20 mouse cellular contexts compared by ENCODE assay signal in the genomic region with DNA sequence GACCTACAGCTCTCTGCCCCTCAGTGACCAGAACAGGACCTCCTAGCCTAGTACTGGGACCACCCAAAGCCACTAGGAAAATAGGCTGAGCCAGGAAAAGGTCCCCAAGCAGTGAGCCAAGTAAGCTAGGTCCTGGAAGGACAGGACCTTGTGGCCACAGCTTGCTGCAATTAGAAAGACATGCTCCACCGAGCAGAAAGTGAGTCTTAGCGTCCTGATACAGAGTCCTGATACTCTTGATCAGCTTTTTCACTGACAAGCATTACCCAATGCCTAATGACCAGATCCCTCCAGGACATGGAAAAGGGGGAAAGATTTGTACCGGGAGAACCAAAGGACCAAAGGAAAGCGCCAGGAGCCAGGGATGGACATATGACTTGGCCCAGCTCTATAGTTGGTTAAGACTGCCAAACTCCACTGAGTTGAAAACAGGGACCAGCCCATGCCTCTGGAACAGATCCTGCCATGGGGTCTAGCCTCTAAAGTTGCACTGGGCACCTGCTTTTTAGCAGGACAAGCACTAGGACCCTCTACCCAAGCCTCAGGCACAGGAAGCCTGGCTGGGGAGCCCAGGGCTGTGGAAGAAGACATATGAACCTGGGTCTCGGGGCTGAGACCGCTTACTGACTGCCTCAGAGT. TPM values are rescaled to one million over a fixed set of nuclear protein-coding genes. Genes with fewer than 3 reads are reported as not detected.
DNase-seq lines count a peak whose midpoint lies in the region; TF ChIP-seq lines count a peak whose summit lies in the region.
"Had no signal": no experiment of that assay in that cellular context is flagged by ENCODE, and none has a peak within 500 bp of the region (broad histone marks: within the 10 kb centered on the region; RNA-seq: fewer than 3 reads in every experiment).

No protein-coding gene starts in this region.

- no peak for TF ChIP-seq CTCF in left cerebral cortex, adult 2 months (IDR thresholded peaks at IDR 0.05)

- H3K4me1 ChIP-seq in heart, embryonic 10.5 days = peaks cover 19% of the 10 kb centered on the region
- H3K4me1 ChIP-seq: hindbrain, embryonic 15.5 days; limb, embryonic 12.5 days had no signal

- intact Hi-C loops in left cerebral cortex, adult 2 months (cut with DNase I) = no loop called here
- intact Hi-C loops in left cerebral cortex, postnatal 10 days (cut with DNase I) = no loop called here

- no peak overlapping the region for H3K4me3 ChIP-seq in heart, embryonic 10.5 days
- H3K4me3 ChIP-seq in left cerebral cortex, adult 2 months = no peak overlapping the region
- H3K4me3 ChIP-seq: hindbrain, embryonic 15.5 days; limb, embryonic 12.5 days; midbrain, embryonic 13.5 days; myocyte; neural tube, embryonic 15.5 days had no signal

- H3K27ac ChIP-seq in heart, embryonic 10.5 days = no peak overlapping the region
- peak overlapping the region; percentile 48 for H3K27ac ChIP-seq in left cerebral cortex, adult 2 months
- H3K27ac ChIP-seq: hindbrain, embryonic 15.5 days; limb, embryonic 12.5 days; liver, embryonic 14.5 days; midbrain, embryonic 13.5 days; neural tube, embryonic 15.5 days had no signal

- H3K36me3 ChIP-seq in heart, embryonic 10.5 days = 0 out of 2 replicates have a peak, but pooled peaks cover 2% of the 10 kb centered on the region
- H3K36me3 ChIP-seq: hindbrain, embryonic 15.5 days had no signal

- 81% methylated on average over 6 of the region's 6 CpGs for WGBS in heart, embryonic 10.5 days

- H3K27me3 ChIP-seq in heart, embryonic 10.5 days (ENCODE audit: insufficient read depth, poor library complexity, severe bottlenecking) = no peaks in the 10 kb centered on the region
- H3K27me3 ChIP-seq: hindbrain, embryonic 15.5 days; limb, embryonic 12.5 days; midbrain, embryonic 13.5 days; neural tube, embryonic 15.5 days had no signal

- no peaks in the 10 kb centered on the region for H3K9me3 ChIP-seq in heart, embryonic 10.5 days
- H3K9me3 ChIP-seq: hindbrain, embryonic 15.5 days; limb, embryonic 12.5 days; midbrain, embryonic 13.5 days; neural tube, embryonic 15.5 days had no signal

- peak; percentile 52 for DNase-seq in adrenal gland, adult 2 months
- DNase-seq in adrenal gland, postnatal 36 days = no peak
- DNase-seq in heart, adult 18-20 months = peak; percentile 37 to 44
- no peak for DNase-seq in heart, embryonic 10.5 days (ENCODE audit: low spot score)
- DNase-seq in left cerebral cortex, adult 2 months (ENCODE audit: extremely low spot score in 1 of 2, low spot score in 2 of 2) = no peak
- no peak for DNase-seq in left cerebral cortex, adult 8-10 months (ENCODE audit: low spot score in 2 of 2)
- peak; percentile 42 to 63 for DNase-seq in kidney, postnatal 36 days
- DNase-seq in left cerebral cortex, postnatal 10 days (ENCODE audit: extremely low spot score in 1 of 2, low spot score in 2 of 2) = no peak
- DNase-seq: adrenal gland, postnatal 25 days; cerebellum, postnatal 36 days; forebrain, postnatal 0 days; heart, postnatal 36 days; layer of hippocampus, postnatal 36 days had no signal

RNA-seq across cellular contexts. Expression of a gene that starts 17.2 kb away (rescaled TPM):
- 100 to 1,000 TPM; 346 to 422 TPM for total RNA-seq in adrenal gland, adult 2 months (2021)
- 543 and 654 TPM in 2 replicates for polyA plus RNA-seq in adrenal gland, adult 2 months (2012; rRNA removed)
- total RNA-seq in adrenal gland, postnatal 36 days (2021) = 100 to 1,000 TPM; 293 to 406 TPM
- total RNA-seq in heart, adult 18-20 months (2021) = 100 to 1,000 TPM; 214 to 237 TPM
- 43.7 and 44.2 TPM in 2 replicates for polyA plus RNA-seq in heart, embryonic 10.5 days (2016; fragmentation: Nextera tagmentation; extraction: Ambion mirVana)
- total RNA-seq in left cerebral cortex, adult 2 months (2021) = 100 to 1,000 TPM; 246 to 255 TPM
- total RNA-seq in left cerebral cortex, adult 8-10 months (2022) = 100 to 1,000 TPM; 218 to 243 (median 229) TPM
- total RNA-seq in left cerebral cortex, postnatal 10 days (2021) = 100 to 1,000 TPM; 251 to 263 TPM
- total RNA-seq: MEL had no signal

Comparison
In these comparisons a context has a peak if more than half of its experiments do, and no peak if none do; other contexts are left out.
1. DNase-seq: peak in adrenal gland, adult 2 months (single experiment), heart, adult 18-20 months (2 of 2) and kidney, postnatal 36 days (2 of 2); none in adrenal gland, postnatal 36 days (0 of 2), heart, embryonic 10.5 days (single experiment), left cerebral cortex, adult 2 months (0 of 2), left cerebral cortex, adult 8-10 months (0 of 2) and left cerebral cortex, postnatal 10 days (0 of 2).